Mouse (Mus musculus): ENCODE results near the gene Rara.

DNA sequence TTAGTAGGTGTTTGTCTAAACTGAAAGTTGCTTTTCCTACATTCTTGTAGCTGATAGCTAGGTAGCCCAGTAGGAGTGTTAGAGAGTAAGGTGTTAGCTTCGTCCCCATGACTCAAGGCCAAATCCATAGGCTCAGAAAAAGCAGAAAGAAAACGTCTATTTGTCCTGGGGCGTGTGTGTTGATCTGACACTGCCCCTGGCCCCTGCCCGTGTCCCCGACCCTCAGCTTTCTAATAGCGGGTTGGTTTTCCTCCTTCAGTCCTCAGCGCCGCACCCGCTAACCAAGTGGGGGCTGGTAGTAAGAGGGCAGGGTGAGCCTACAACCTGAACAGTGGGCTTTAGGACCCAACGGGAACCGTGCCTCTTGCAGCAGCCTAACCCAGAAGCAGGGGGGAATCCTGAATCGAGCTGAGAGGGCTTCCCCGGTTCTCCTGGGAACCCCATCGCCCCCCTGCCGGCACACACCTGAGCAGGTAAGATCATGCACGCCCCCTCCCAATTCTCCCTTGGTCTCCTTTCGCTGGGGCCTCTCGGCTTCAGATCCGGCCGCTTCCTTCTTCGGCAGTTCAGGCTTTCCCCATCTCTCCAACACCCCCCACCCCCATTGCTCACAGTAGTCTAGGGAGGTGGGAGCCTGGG, at the start of gene Rara:
- TF ChIP-seq POLR2A (IDR thresholded peaks at IDR 0.05; ENCODE audit: insufficient read depth, low read depth, low read length) = no peak
- TF ChIP-seq CTCF (IDR thresholded peaks at IDR 0.05) = no peak

Measured in heart, adult 2 months (tissue).